Mouse (Mus musculus): ENCODE results near the gene Kif16b.

- TF ChIP-seq CTCF (IDR thresholded peaks at IDR 0.05; ENCODE audit: insufficient read depth, low read depth, low read length) = no peak
- TF ChIP-seq POLR2A (IDR thresholded peaks at IDR 0.05; ENCODE audit: insufficient read depth, low read depth, low read length) = no peak
Measured at GRCm38 (mm10) chr2:142731016-142731777, 170.1 kb downstream of the Kif16b start.

All from olfactory bulb, adult 2 months (tissue).